In genomic region chr10:121056823-121057222, GRCm38 (mm10) we compare ENCODE assay signal across 25 mouse cellular contexts. TPM values are rescaled to one million over a fixed set of nuclear protein-coding genes. Genes with fewer than 3 reads are reported as not detected.
A peak's percentile ranks its signal among the peaks of the same experiment; 100 is the strongest.
DNase-seq lines count a peak whose midpoint lies in the region; ATAC-seq and TF ChIP-seq lines count a peak whose summit lies in the region.
"Had no signal": no experiment of that assay in that cellular context is flagged by ENCODE, and none has a peak within 500 bp of the region (broad histone marks: within the 10 kb centered on the region; RNA-seq: fewer than 3 reads in every experiment).

No protein-coding gene starts in this region.

- peak; percentile 30; the same call in 1 of the 2 replicates for TF ChIP-seq CTCF in liver, adult 2 months (IDR thresholded peaks at IDR 0.05; ENCODE audit: low read depth, low read length)
- peak; percentile 26 for TF ChIP-seq CTCF in midbrain, postnatal 0 days (IDR thresholded peaks at IDR 0.05)

- no peaks in the 10 kb centered on the region for H3K27me3 ChIP-seq in heart, embryonic 13.5 days (replicated peaks)
- no peaks in the 10 kb centered on the region for H3K27me3 ChIP-seq in liver, adult 2 months (ENCODE audit: control insufficient read depth, insufficient read depth, low read length)
- H3K27me3 ChIP-seq in liver, embryonic 11.5 days (replicated peaks; ENCODE audit: control insufficient read depth, insufficient read depth, low read length), result no peaks in the 10 kb centered on the region
- no peaks in the 10 kb centered on the region for H3K27me3 ChIP-seq in midbrain, postnatal 0 days (ENCODE audit: insufficient read depth, low read length)
- no peaks in the 10 kb centered on the region for H3K27me3 ChIP-seq in midbrain, embryonic 13.5 days
- H3K27me3 ChIP-seq: hindbrain, embryonic 15.5 days; lung, embryonic 15.5 days had no signal

- TF ChIP-seq POLR2A in liver, adult 2 months (IDR thresholded peaks at IDR 0.05; ENCODE audit: extremely low read depth, insufficient read depth, low read length), result no peak

- H3K36me3 ChIP-seq in heart, embryonic 13.5 days, result no peaks in the 10 kb centered on the region
- no peaks in the 10 kb centered on the region for H3K36me3 ChIP-seq in liver, adult 2 months (ENCODE audit: control insufficient read depth, insufficient read depth, low read length)
- no peaks in the 10 kb centered on the region for H3K36me3 ChIP-seq in liver, embryonic 11.5 days (ENCODE audit: control insufficient read depth, insufficient read depth, low read length)
- no peaks in the 10 kb centered on the region for H3K36me3 ChIP-seq in midbrain, postnatal 0 days (ENCODE audit: insufficient read depth, low read length)
- no peaks in the 10 kb centered on the region for H3K36me3 ChIP-seq in midbrain, embryonic 13.5 days
- H3K36me3 ChIP-seq: hindbrain, embryonic 15.5 days; lung, embryonic 15.5 days had no signal

- no peak overlapping the region for H3K9ac ChIP-seq in heart, embryonic 13.5 days
- H3K9ac ChIP-seq in liver, adult 2 months (ENCODE audit: low read depth, low read length), result no peak overlapping the region
- H3K9ac ChIP-seq in liver, embryonic 11.5 days (ENCODE audit: low read depth, low read length), result no peak overlapping the region
- H3K9ac ChIP-seq in midbrain, postnatal 0 days (replicated peaks; ENCODE audit: low read length, poor library complexity, severe bottlenecking), result no peak overlapping the region
- H3K9ac ChIP-seq in midbrain, embryonic 13.5 days (replicated peaks), result no peak overlapping the region
- H3K9ac ChIP-seq: forebrain, embryonic 13.5 days; hindbrain, embryonic 15.5 days; lung, embryonic 15.5 days had no signal

- 68% methylated on average over 6 of the region's 6 CpGs for WGBS in heart, embryonic 13.5 days
- 81% methylated on average over 6 of the region's 6 CpGs for WGBS in liver, adult 2 months
- WGBS in liver, embryonic 11.5 days, result 72% methylated on average over 6 of the region's 6 CpGs
- WGBS in midbrain, postnatal 0 days, result 89% methylated on average over 6 of the region's 6 CpGs
- whole genome bisulfite sequencing in midbrain, embryonic 13.5 days, result 87% methylated on average over 6 of the region's 6 CpGs

- no peaks in the 10 kb centered on the region for H3K9me3 ChIP-seq in heart, embryonic 13.5 days
- H3K9me3 ChIP-seq in liver, embryonic 11.5 days (ENCODE audit: control insufficient read depth, low read length), result no peaks in the 10 kb centered on the region
- H3K9me3 ChIP-seq in midbrain, postnatal 0 days (ENCODE audit: low read length), result no peaks in the 10 kb centered on the region
- no peaks in the 10 kb centered on the region for H3K9me3 ChIP-seq in midbrain, embryonic 13.5 days
- H3K9me3 ChIP-seq: forebrain, embryonic 13.5 days; hindbrain, embryonic 15.5 days; lung, embryonic 15.5 days had no signal

- H3K27ac ChIP-seq in heart, embryonic 13.5 days (replicated peaks), result peak overlapping the region; percentile 88; the same call in 1 of the 2 replicates
- H3K27ac ChIP-seq in liver, adult 2 months (replicated peaks; ENCODE audit: insufficient read depth, low read depth, low read length), result no peak overlapping the region
- H3K27ac ChIP-seq in liver, embryonic 11.5 days (ENCODE audit: low read depth, low read length), result no peak overlapping the region
- no peak overlapping the region for H3K27ac ChIP-seq in midbrain, postnatal 0 days (ENCODE audit: low read depth, low read length)
- H3K27ac ChIP-seq in midbrain, embryonic 13.5 days, result no peak overlapping the region
- H3K27ac ChIP-seq: gastrocnemius, adult 2 months; hindbrain, embryonic 15.5 days; left cerebral cortex, adult 2 months had no signal

- no peak overlapping the region for H3K4me2 ChIP-seq in heart, embryonic 13.5 days
- H3K4me2 ChIP-seq in liver, embryonic 11.5 days, result no peak overlapping the region
- H3K4me2 ChIP-seq in midbrain, postnatal 0 days (ENCODE audit: low read depth, low read length, poor library complexity, severe bottlenecking), result no peak overlapping the region
- H3K4me2 ChIP-seq in midbrain, embryonic 13.5 days (replicated peaks), result no peak overlapping the region
- H3K4me2 ChIP-seq: hindbrain, embryonic 15.5 days; midbrain, embryonic 11.5 days had no signal

- H3K4me1 ChIP-seq in heart, embryonic 13.5 days, result peaks cover 31% of the 10 kb centered on the region
- peaks cover 8% of the 10 kb centered on the region for H3K4me1 ChIP-seq in liver, adult 2 months (ENCODE audit: control insufficient read depth, insufficient read depth, low read length)
- no peaks in the 10 kb centered on the region; the same call in 1 of the 2 replicates for H3K4me1 ChIP-seq in liver, embryonic 11.5 days (replicated peaks; ENCODE audit: control insufficient read depth, insufficient read depth, low read length)
- H3K4me1 ChIP-seq in midbrain, postnatal 0 days (ENCODE audit: insufficient read depth, low read length), result no peaks in the 10 kb centered on the region; the same call in 1 of the 2 replicates
- peaks cover 25% of the 10 kb centered on the region for H3K4me1 ChIP-seq in midbrain, embryonic 13.5 days (replicated peaks)

- no peak for DNase-seq in heart, adult 8-10 months (ENCODE audit: low spot score)
- DNase-seq in liver, adult 2 months (ENCODE audit: extremely low read depth, low read depth, low spot score), result no peak
- DNase-seq in liver, embryonic 11.5 days (ENCODE audit: low spot score), result no peak
- DNase-seq in midbrain, postnatal 0 days (ENCODE audit: low spot score), result no peak
- no peak for DNase-seq in layer of hippocampus, postnatal 10 days (ENCODE audit: low spot score in 2 of 2)
- DNase-seq: adrenal gland, adult 2 months; cerebellum, adult 11-12 months; cerebellum, postnatal 10 days; gastrocnemius, adult 2 months; kidney, adult 11 months; layer of hippocampus, adult 9-11 months; right cerebral cortex, postnatal 14 days had no signal

- no peak overlapping the region for H3K4me3 ChIP-seq in heart, embryonic 13.5 days
- H3K4me3 ChIP-seq in liver, adult 2 months (ENCODE audit: insufficient read depth, low read depth, low read length), result no peak overlapping the region
- H3K4me3 ChIP-seq in liver, embryonic 11.5 days (ENCODE audit: low read depth, low read length), result no peak overlapping the region
- H3K4me3 ChIP-seq in midbrain, postnatal 0 days (ENCODE audit: low read depth, low read length), result no peak overlapping the region
- H3K4me3 ChIP-seq in midbrain, embryonic 13.5 days (replicated peaks), result no peak overlapping the region
- H3K4me3 ChIP-seq: erythroblast, embryonic 14.5 days; forebrain, embryonic 13.5 days; gastrocnemius, adult 2 months; hindbrain, embryonic 15.5 days; left cerebral cortex, adult 2 months; lung, embryonic 15.5 days had no signal

- no peak for ATAC-seq in heart, embryonic 13.5 days (ENCODE audit: extremely low read depth, insufficient number of reproducible peaks, low FRiP score, low TSS enrichment)
- ATAC-seq in liver, embryonic 11.5 days (replicated peaks; ENCODE audit: low FRiP score), result no peak
- no peak for ATAC-seq in midbrain, postnatal 0 days (ENCODE audit: low FRiP score)
- ATAC-seq in midbrain, embryonic 13.5 days, result no peak
- ATAC-seq: forebrain, embryonic 13.5 days had no signal

- no peaks in the 10 kb centered on the region for H3K79me2 ChIP-seq in liver, adult 2 months (ENCODE audit: control insufficient read depth, insufficient read depth, low read length)

RNA-seq across cellular contexts. Expression of gene Wif1, which starts 23.1 kb away (rescaled TPM):
- 6.2 and 8.4 TPM in 2 replicates for polyA plus RNA-seq in heart, embryonic 13.5 days (2015; fragmentation: Nextera tagmentation; extraction: Ambion mirVana)
- 1 to 10 TPM; 2.2 to 5.2 (median 3.0) TPM for total RNA-seq in heart, adult 8-10 months (2022)
- total RNA-seq in liver, adult 2 months (2014; rRNA removed), result 0.07 TPM in 1 of 2 replicates, not detected in the other
- polyA plus RNA-seq in liver, adult 2 months (2012; rRNA removed), result 0.06 TPM in 1 of 2 replicates, not detected in the other
- 1.8 and 2.5 TPM in 2 replicates for polyA plus RNA-seq in liver, embryonic 11.5 days (2014; fragmentation: Nextera tagmentation; extraction: Ambion mirVana)
- 4.7 and 7.5 TPM in 2 replicates for total RNA-seq in midbrain, postnatal 0 days (2014; rRNA removed)
- 13.7 and 13.9 TPM in 2 replicates for polyA plus RNA-seq in midbrain, postnatal 0 days (2015; fragmentation: Nextera tagmentation; extraction: Ambion mirVana)
- 9.2 and 11.4 TPM in 2 replicates for polyA plus RNA-seq in midbrain, embryonic 13.5 days (2015; fragmentation: Nextera tagmentation; extraction: Ambion mirVana)
- total RNA-seq in layer of hippocampus, postnatal 10 days (2021), result 1 to 10 TPM; 2.2 to 2.7 TPM
- total RNA-seq: hematopoietic stem cell, adult 5-6 weeks; MEL; monocyte, adult 5-6 weeks; neutrophil, adult 5-6 weeks had no signal
- polyA plus RNA-seq: erythroblast, embryonic 14.5 days; thymus, postnatal 0 days had no signal
